Mouse (Mus musculus) G1E (cell line): ENCODE data around the gene Pdzk1. TPM values are rescaled to one million over a fixed set of nuclear protein-coding genes. Genes with fewer than 3 reads are reported as not detected.

Experiments used
- ATAC-seq: 2 replicates; pipeline ENCODE4 v1.8.0; 2016; ENCODE audit warnings: mild to moderate bottlenecking; ENCODE audit not compliant: insufficient number of reproducible peaks, poor library complexity, low FRiP score, severe bottlenecking; ENCODE audit errors: extremely low read depth
- DNase-seq: peaks from one replicate; pipeline ENCODE4 v3.0.0; 2012; ENCODE audit warnings: low spot score
- H3K27me3 ChIP-seq: 2 replicates; pipeline ENCODE4 v1.6.1; 2012; ENCODE audit warnings: mild to moderate bottlenecking, low read length, inconsistent platforms; ENCODE audit not compliant: insufficient read depth
- H3K36me3 ChIP-seq: replicated peaks from 2 replicates; pipeline ENCODE3; 2012; ENCODE audit warnings: mild to moderate bottlenecking, inconsistent platforms
- H3K4me1 ChIP-seq: 2 replicates; pipeline ENCODE4 v1.6.1; 2012; ENCODE audit warnings: low read depth, low read length, inconsistent platforms, mixed read lengths; ENCODE audit not compliant: insufficient read depth
- H3K4me3 ChIP-seq: 2 replicates; pipeline ENCODE4 v1.5.1; 2012; ENCODE audit warnings: low read depth, mild to moderate bottlenecking, inconsistent platforms, low read length, moderate library complexity, mixed read lengths
- H3K9me3 ChIP-seq: replicated peaks from 2 replicates; pipeline ENCODE4 v1.6.1; 2012; ENCODE audit warnings: inconsistent platforms
- CTCF ChIP-seq: IDR thresholded peaks from 2 replicates; pipeline ENCODE4 v1.5.1; 2012; ENCODE audit warnings: low read depth, low read length, inconsistent platforms, mixed read lengths
- GATA1 ChIP-seq: IDR thresholded peaks from 2 replicates; pipeline ENCODE4 v1.6.1; 2012; ENCODE audit warnings: borderline replicate concordance, low read length, inconsistent platforms, mixed read lengths
- GATA2 ChIP-seq: IDR thresholded peaks from 2 replicates; pipeline ENCODE4 v1.6.1; 2012; ENCODE audit warnings: low read depth, low read length, inconsistent platforms, borderline replicate concordance
- POLR2AphosphoS5 ChIP-seq: IDR thresholded peaks from 2 replicates; pipeline ENCODE4 v1.6.1; 2012; ENCODE audit warnings: low read depth, low read length, inconsistent platforms; ENCODE audit not compliant: insufficient replicate concordance
- TAL1 ChIP-seq: conservative IDR thresholded peaks from 2 replicates; pipeline ENCODE4 v1.6.1; 2012; ENCODE audit warnings: low read depth, low read length, inconsistent platforms, mixed read lengths
- polyA plus RNA-seq: library from polyadenylated mRNA; stranded (reverse); fragments of >175 nt; gene quantifications from 2 replicates; pipeline ENCODE4 v1.2.3, GENCODE M21; 2012
- total RNA-seq, 2 experiments: library from RNA; stranded (forward) in 1 of 2; stranded (reverse) in 1 of 2; fragments of 200-1000 nt in 1 of 2; fragments of >200 nt in 1 of 2; fragmentation: Nextera tagmentation in 1 of 2; gene quantifications; 2 replicates each; pipeline ENCODE4 v1.2.3; 2014 to 2017

The Pdzk1 gene
- total and polyA plus RNA-seq, 3 experiments: 0.05 to 0.41 TPM; not detected in 1

- no peak for DNase-seq
- no peak overlapping the region for H3K4me3 ChIP-seq
- no peak for TF ChIP-seq CTCF
Measured at GRCm38 (mm10) chr3:96829856-96830255, 772 bp downstream of the Pdzk1 start.

GRCm38 (mm10) chr3:96832930-96833329, 3.8 kb downstream of the Pdzk1 start:
- Histone ChIP-seq H3K4me1 (peaks cover 18% of the 10 kb centered on the region), H3K27me3 (peaks cover 36% of the 10 kb centered on the region), H3K36me3 (no peaks in the 10 kb centered on the region), H3K9me3 (no peaks in the 10 kb centered on the region), H3K4me3 (no peak overlapping the region)
- no peak for TF ChIP-seq TAL1
- TF ChIP-seq POLR2AphosphoS5: no peak
- TF ChIP-seq GATA1: no peak
- TF ChIP-seq CTCF: no peak
- TF ChIP-seq GATA2: no peak
- DNase-seq (no peak), ATAC-seq (no peak)

More at GRCm38 (mm10) chr3:96829856-96830255, 772 bp downstream of the Pdzk1 start:
- Histone ChIP-seq H3K9me3 (no peaks in the 10 kb centered on the region), H3K27me3 (peaks cover 26% of the 10 kb centered on the region), H3K36me3 (no peaks in the 10 kb centered on the region), H3K4me1 (peaks cover 30% of the 10 kb centered on the region)
- ATAC-seq: no peak

- Histone ChIP-seq H3K36me3 (no peaks in the 10 kb centered on the region), H3K4me3 (no peak overlapping the region), H3K9me3 (no peaks in the 10 kb centered on the region), H3K4me1 (peaks cover 8% of the 10 kb centered on the region), H3K27me3 (peaks cover 36% of the 10 kb centered on the region)
- TF ChIP-seq GATA2: no peak
- no peak for TF ChIP-seq GATA1
- TF ChIP-seq POLR2AphosphoS5: no peak
- no peak for TF ChIP-seq CTCF
- TF ChIP-seq TAL1: no peak
- ATAC-seq (no peak), DNase-seq (no peak)
Measured at GRCm38 (mm10) chr3:96834587-96835348, 5.7 kb downstream of the Pdzk1 start.

GRCm38 (mm10) chr3:96836414-96836813, 7.3 kb downstream of the Pdzk1 start:
- H3K9me3 ChIP-seq: no peaks in the 10 kb centered on the region; the same call in 1 of the 2 replicates
- DNase-seq: no peak
- no peak overlapping the region for H3K4me3 ChIP-seq
- TF ChIP-seq TAL1: no peak
- TF ChIP-seq CTCF: no peak
- TF ChIP-seq GATA2: no peak
- TF ChIP-seq GATA1: no peak
- H3K4me1 ChIP-seq: peaks cover 8% of the 10 kb centered on the region
- H3K27me3 ChIP-seq: peaks cover 25% of the 10 kb centered on the region
- H3K36me3 ChIP-seq: no peaks in the 10 kb centered on the region
- no peak for ATAC-seq

GRCm38 (mm10) chr3:96838996-96839645, 10.0 kb downstream of the Pdzk1 start:
- H3K9me3 ChIP-seq: no peaks in the 10 kb centered on the region; the same call in 1 of the 2 replicates
- H3K27me3 ChIP-seq: peaks cover 19% of the 10 kb centered on the region
- 0 out of 2 replicates have a peak, but pooled peaks cover 2% of the 10 kb centered on the region for H3K4me1 ChIP-seq
- ATAC-seq: no peak
- H3K36me3 ChIP-seq: no peaks in the 10 kb centered on the region
- TF ChIP-seq GATA1 (no peak), POLR2AphosphoS5 (no peak), GATA2 (no peak), TAL1 (no peak), CTCF (no peak)
- DNase-seq: no peak
- H3K4me3 ChIP-seq: no peak overlapping the region

GRCm38 (mm10) chr3:96845191-96845590, 16.1 kb downstream of the Pdzk1 start:
- DNase-seq (no peak), ATAC-seq (no peak)
- H3K4me1 ChIP-seq: peaks cover 3% of the 10 kb centered on the region; the same call in 1 of the 2 replicates
- TF ChIP-seq GATA2: no peak
- TF ChIP-seq POLR2AphosphoS5: no peak
- no peak for TF ChIP-seq CTCF
- no peak for TF ChIP-seq GATA1
- TF ChIP-seq TAL1: no peak
- H3K36me3 ChIP-seq: no peaks in the 10 kb centered on the region
- H3K9me3 ChIP-seq: no peaks in the 10 kb centered on the region; the same call in 1 of the 2 replicates
- no peak overlapping the region for H3K4me3 ChIP-seq
- peaks cover 21% of the 10 kb centered on the region for H3K27me3 ChIP-seq
